Comparison of ENCODE assay signal across 11 mouse cellular contexts in the genomic region with DNA sequence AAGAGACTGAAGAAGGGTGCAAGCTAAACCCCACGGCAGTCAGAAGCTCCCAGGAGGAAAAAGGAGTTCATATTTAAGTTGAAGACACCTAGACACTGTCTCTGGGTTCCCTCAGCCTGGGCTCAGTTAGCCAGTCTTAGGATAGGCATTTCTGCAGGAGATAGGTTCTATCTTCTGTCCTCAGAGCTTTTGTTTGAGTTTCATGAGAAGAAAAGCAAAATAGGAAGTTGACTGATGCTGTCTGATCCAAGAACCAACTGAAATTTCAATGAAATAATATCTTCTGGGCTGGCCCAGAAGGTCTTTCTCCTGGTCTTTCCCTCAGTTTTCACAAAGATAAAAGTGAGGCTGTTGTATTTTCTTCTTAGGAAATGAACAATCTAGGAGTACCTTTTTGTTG.
"Had no signal": no experiment of that assay in that cellular context is flagged by ENCODE, and none has a peak within 500 bp of the region (broad histone marks: within the 10 kb centered on the region; RNA-seq: fewer than 3 reads in every experiment).

No protein-coding gene starts in this region.

- H3K4me3 ChIP-seq: midbrain, embryonic 10.5 days; midbrain, embryonic 12.5 days; myocyte; neural tube, embryonic 13.5 days; neural tube, embryonic 15.5 days had no signal

- H3K9me3 ChIP-seq: midbrain, embryonic 10.5 days; midbrain, embryonic 12.5 days; neural tube, embryonic 13.5 days; neural tube, embryonic 15.5 days had no signal

- DNase-seq: lung, embryonic 14.5 days; lung, postnatal 10 days; midbrain, embryonic 14.5 days; right cerebral cortex, postnatal 25 days; right cerebral cortex, postnatal 4 days had no signal

- H3K27me3 ChIP-seq: midbrain, embryonic 12.5 days; neural tube, embryonic 13.5 days; neural tube, embryonic 15.5 days had no signal

- H3K27ac ChIP-seq: liver, embryonic 14.5 days; midbrain, embryonic 10.5 days; midbrain, embryonic 12.5 days; neural tube, embryonic 13.5 days; neural tube, embryonic 15.5 days had no signal

- H3K4me1 ChIP-seq: midbrain, embryonic 12.5 days; neural tube, embryonic 13.5 days; neural tube, embryonic 15.5 days had no signal

- H3K36me3 ChIP-seq: midbrain, embryonic 10.5 days; midbrain, embryonic 12.5 days; neural tube, embryonic 13.5 days; neural tube, embryonic 15.5 days had no signal
